Mouse (Mus musculus): ENCODE data around the gene Colec11. TPM values are rescaled to one million over a fixed set of nuclear protein-coding genes. Genes with fewer than 3 reads are reported as not detected.

The Colec11 gene
- polyA plus RNA-seq, 2 experiments, result 0.32 to 0.36 TPM

DNA sequence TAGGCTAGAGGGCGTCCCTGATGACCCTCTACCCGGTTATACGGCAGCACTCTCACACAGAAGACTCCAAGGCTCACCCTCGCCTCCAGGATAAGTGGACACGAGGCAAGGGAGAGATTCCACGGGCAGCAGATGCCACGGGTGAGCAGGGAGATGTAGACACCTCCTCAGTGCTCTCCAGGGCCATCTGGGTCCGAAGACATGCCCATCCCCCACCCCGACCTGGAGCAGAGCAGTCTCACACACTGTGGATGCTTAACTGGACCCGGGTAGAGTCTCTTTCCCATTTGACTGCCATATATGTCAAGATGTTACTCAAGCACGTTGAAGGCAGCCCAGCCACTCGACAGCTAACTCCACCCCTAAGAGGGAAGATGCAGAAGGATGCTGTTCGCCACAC is 32.7 kb downstream of the Colec11 start:
- no peak for ATAC-seq (ENCODE audit: low FRiP score, low read depth)
- TF ChIP-seq POLR2A (IDR thresholded peaks at IDR 0.05; ENCODE audit: borderline replicate concordance, extremely low read depth, insufficient read depth, insufficient read length), result no peak

DNA sequence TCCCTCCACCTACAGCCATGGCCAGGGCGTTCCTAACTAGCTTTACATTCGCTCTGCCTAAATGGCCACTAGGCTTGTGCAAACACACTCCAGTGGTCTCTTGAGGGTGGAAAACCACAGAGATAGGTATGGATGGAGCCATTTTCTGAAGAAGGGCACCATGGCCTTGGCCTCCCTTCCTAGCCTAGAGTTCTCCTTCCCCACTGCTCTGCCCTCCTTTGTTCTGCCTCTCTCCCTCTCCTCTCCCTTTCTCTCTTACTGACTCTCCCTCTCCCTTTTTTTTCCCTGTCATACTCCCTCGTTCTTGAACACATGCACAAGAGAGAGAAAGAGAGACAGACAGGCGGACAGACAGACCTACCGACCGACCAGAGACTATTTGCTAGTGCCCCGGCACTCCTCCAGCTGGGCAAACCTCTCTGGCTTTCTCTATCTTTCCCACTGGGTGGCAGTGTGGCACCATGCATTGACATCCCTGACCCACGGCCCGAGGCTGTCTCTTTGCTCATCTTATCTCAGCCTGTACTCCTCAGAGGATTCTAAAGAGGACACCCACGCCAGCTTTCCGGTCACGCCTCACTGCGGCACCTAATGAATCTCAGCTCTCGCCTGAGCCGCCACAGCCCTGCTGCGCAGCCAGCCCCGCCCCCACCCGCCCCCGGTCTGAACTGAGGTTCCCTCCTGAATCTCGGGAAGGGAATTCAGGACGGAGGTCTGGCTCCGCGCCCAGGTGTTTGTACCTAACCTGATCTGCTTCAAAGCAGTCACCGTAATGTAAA is 33.9 kb downstream of the Colec11 start:
- Histone ChIP-seq H3K27ac (replicated peaks; ENCODE audit: low read depth, low read length) (no peak overlapping the region), H3K36me3 (ENCODE audit: control insufficient read depth, insufficient read depth, low read length) (no peaks in the 10 kb centered on the region), H3K4me3 (replicated peaks; ENCODE audit: low read length) (peak overlapping the region; percentile 43), H3K27me3 (ENCODE audit: control insufficient read depth, insufficient read depth, low read length) (peaks cover 5% of the 10 kb centered on the region; the same call in 1 of the 2 replicates), H3K9me3 (ENCODE audit: control insufficient read depth, low read length) (0 out of 2 replicates have a peak, but pooled peaks cover 4% of the 10 kb centered on the region), H3K4me1 (ENCODE audit: control insufficient read depth, insufficient read depth, low read length) (no peaks in the 10 kb centered on the region), H3K9ac (ENCODE audit: low read depth, low read length, severe bottlenecking) (peak overlapping the region; percentile 55), H3K4me2 (replicated peaks; ENCODE audit: low read depth, low read length, severe bottlenecking) (peak overlapping the region; percentile 67)
- WGBS, result 9% methylated on average over 24 of the region's 24 CpGs
- ATAC-seq (ENCODE audit: low FRiP score, low read depth) (peak; percentile 85), DNase-seq (ENCODE audit: low spot score) (peak; percentile 78)
- no peak for TF ChIP-seq POLR2A (IDR thresholded peaks at IDR 0.05; ENCODE audit: borderline replicate concordance, extremely low read depth, insufficient read depth, insufficient read length)

More for the DNA sequence above, 32.7 kb downstream of the Colec11 start:
- H3K4me3 ChIP-seq (replicated peaks; ENCODE audit: low read length), result no peak overlapping the region
- H3K9ac ChIP-seq (ENCODE audit: low read depth, low read length, severe bottlenecking), result no peak overlapping the region
- H3K27me3 ChIP-seq (ENCODE audit: control insufficient read depth, insufficient read depth, low read length), result peaks cover 5% of the 10 kb centered on the region; the same call in 1 of the 2 replicates
- no peak overlapping the region for H3K27ac ChIP-seq (replicated peaks; ENCODE audit: low read depth, low read length)
- H3K4me1 ChIP-seq (ENCODE audit: control insufficient read depth, insufficient read depth, low read length), result no peaks in the 10 kb centered on the region
- no peaks in the 10 kb centered on the region for H3K36me3 ChIP-seq (ENCODE audit: control insufficient read depth, insufficient read depth, low read length)
- H3K4me2 ChIP-seq (replicated peaks; ENCODE audit: low read depth, low read length, severe bottlenecking), result no peak overlapping the region
- WGBS, result 37% methylated on average over 13 of the region's 13 CpGs
- 0 out of 2 replicates have a peak, but pooled peaks cover 4% of the 10 kb centered on the region for H3K9me3 ChIP-seq (ENCODE audit: control insufficient read depth, low read length)
- no peak for DNase-seq (ENCODE audit: low spot score)

DNA sequence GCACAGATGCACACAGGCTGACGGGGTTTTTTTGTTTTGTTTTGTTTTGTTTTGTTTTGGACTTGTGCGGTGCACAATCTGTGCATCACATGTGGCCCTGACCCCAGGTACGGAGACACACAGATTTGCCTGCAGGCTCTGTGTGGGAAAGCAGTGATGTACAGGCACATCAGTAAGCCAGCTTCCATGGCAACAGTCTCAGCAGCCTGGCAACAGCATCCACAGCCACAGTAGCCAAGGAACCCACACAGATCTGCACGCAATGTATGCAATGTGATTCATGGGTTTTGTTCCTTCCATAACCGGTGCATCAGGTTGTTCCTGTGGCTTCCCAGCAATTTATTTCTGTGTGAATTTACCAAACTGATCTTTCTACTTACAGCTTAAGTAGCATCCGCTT is 35.2 kb downstream of the Colec11 start:
- H3K36me3 ChIP-seq (ENCODE audit: control insufficient read depth, insufficient read depth, low read length), result no peaks in the 10 kb centered on the region
- 77% methylated on average over 6 of the region's 6 CpGs for WGBS
- DNase-seq (ENCODE audit: low spot score), result no peak
- no peaks in the 10 kb centered on the region for H3K4me1 ChIP-seq (ENCODE audit: control insufficient read depth, insufficient read depth, low read length)
- peaks cover 5% of the 10 kb centered on the region; the same call in 1 of the 2 replicates for H3K27me3 ChIP-seq (ENCODE audit: control insufficient read depth, insufficient read depth, low read length)
- no peak overlapping the region for H3K4me3 ChIP-seq (replicated peaks; ENCODE audit: low read length)
- no peak overlapping the region for H3K9ac ChIP-seq (ENCODE audit: low read depth, low read length, severe bottlenecking)
- no peak for ATAC-seq (ENCODE audit: low FRiP score, low read depth)
- no peak overlapping the region for H3K27ac ChIP-seq (replicated peaks; ENCODE audit: low read depth, low read length)
- no peak overlapping the region for H3K4me2 ChIP-seq (replicated peaks; ENCODE audit: low read depth, low read length, severe bottlenecking)
- no peak for TF ChIP-seq POLR2A (IDR thresholded peaks at IDR 0.05; ENCODE audit: borderline replicate concordance, extremely low read depth, insufficient read depth, insufficient read length)
- 0 out of 2 replicates have a peak, but pooled peaks cover 4% of the 10 kb centered on the region for H3K9me3 ChIP-seq (ENCODE audit: control insufficient read depth, low read length)

DNA sequence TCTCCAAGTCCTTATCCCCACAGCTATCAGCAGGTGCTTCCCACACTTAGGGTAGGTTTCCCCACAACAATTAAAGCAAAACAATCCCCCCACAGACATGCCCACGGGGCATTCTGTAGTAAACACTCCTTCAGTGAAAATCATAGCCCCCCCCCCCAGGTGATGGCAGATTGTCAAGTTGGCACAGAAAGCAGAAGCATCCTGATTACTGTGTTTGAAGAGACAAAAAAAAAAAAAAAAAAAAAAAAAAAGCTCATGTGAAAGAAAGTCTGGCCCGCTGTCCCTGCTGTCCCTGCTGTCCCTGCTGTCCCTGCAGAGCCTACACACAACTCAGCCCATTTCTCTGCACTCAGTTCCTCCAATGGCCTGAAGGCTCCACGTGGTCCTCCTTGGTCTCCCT is 39.1 kb downstream of the Colec11 start:
- Histone ChIP-seq H3K27me3 (ENCODE audit: control insufficient read depth, insufficient read depth, low read length) (peaks cover 5% of the 10 kb centered on the region; the same call in 1 of the 2 replicates), H3K9ac (ENCODE audit: low read depth, low read length, severe bottlenecking) (no peak overlapping the region), H3K4me2 (replicated peaks; ENCODE audit: low read depth, low read length, severe bottlenecking) (no peak overlapping the region), H3K4me1 (ENCODE audit: control insufficient read depth, insufficient read depth, low read length) (no peaks in the 10 kb centered on the region), H3K36me3 (ENCODE audit: control insufficient read depth, insufficient read depth, low read length) (no peaks in the 10 kb centered on the region), H3K4me3 (replicated peaks; ENCODE audit: low read length) (no peak overlapping the region), H3K27ac (replicated peaks; ENCODE audit: low read depth, low read length) (no peak overlapping the region), H3K9me3 (ENCODE audit: control insufficient read depth, low read length) (0 out of 2 replicates have a peak, but pooled peaks cover 4% of the 10 kb centered on the region)
- TF ChIP-seq POLR2A (IDR thresholded peaks at IDR 0.05; ENCODE audit: borderline replicate concordance, extremely low read depth, insufficient read depth, insufficient read length), result no peak
- 49% methylated on average over 3 of the region's 3 CpGs for WGBS
- DNase-seq (ENCODE audit: low spot score) (no peak), ATAC-seq (ENCODE audit: low FRiP score, low read depth) (no peak)

DNA sequence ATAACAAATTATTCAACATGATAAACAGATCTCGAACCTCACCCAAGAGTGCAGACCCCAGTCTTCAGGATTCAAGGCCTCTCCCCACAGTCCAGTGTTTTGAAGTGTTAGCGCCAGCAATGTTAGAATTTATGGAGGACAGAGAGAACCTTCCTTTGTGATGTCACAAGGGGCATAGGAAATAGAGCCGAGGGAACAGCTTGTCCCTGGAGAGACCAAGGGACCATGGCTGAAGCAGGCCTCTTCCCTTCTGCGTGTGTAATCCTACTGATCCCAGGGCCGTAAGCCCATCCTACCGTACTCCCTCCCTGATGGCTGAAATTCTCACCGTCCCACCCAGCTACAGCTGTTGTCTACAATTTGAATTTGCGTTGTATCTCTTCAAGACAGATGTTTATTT is 40.8 kb downstream of the Colec11 start, which contains the start of gene Allc:
TSS of gene Allc (minus strand) at position 101 of the 400 bp plus-strand sequence.
- Histone ChIP-seq H3K9me3 (ENCODE audit: control insufficient read depth, low read length) (0 out of 2 replicates have a peak, but pooled peaks cover 4% of the 10 kb centered on the region), H3K4me2 (replicated peaks; ENCODE audit: low read depth, low read length, severe bottlenecking) (no peak within 1 kb of the TSS), H3K9ac (ENCODE audit: low read depth, low read length, severe bottlenecking) (no peak within 1 kb of the TSS), H3K4me3 (replicated peaks; ENCODE audit: low read length) (no peak within 1 kb of the TSS), H3K36me3 (ENCODE audit: control insufficient read depth, insufficient read depth, low read length) (no peaks in the 10 kb centered on the region), H3K4me1 (ENCODE audit: control insufficient read depth, insufficient read depth, low read length) (no peaks in the 10 kb centered on the region), H3K27me3 (ENCODE audit: control insufficient read depth, insufficient read depth, low read length) (no peaks in the 10 kb centered on the region), H3K27ac (replicated peaks; ENCODE audit: low read depth, low read length) (no peak within 1 kb of the TSS)
- DNase-seq (ENCODE audit: low spot score) (no peak), ATAC-seq (ENCODE audit: low FRiP score, low read depth) (no peak)
- whole genome bisulfite sequencing, result 85% methylated on average over 8 of the region's 8 CpGs
- TF ChIP-seq POLR2A (IDR thresholded peaks at IDR 0.05; ENCODE audit: borderline replicate concordance, extremely low read depth, insufficient read depth, insufficient read length), result no peak
